Comparison of ENCODE assay signal across 7 mouse cellular contexts in genomic region chr11:52099031-52099761, GRCm38 (mm10). TPM values are rescaled to one million over a fixed set of nuclear protein-coding genes. Genes with fewer than 3 reads are reported as not detected.
A peak's percentile ranks its signal among the peaks of the same experiment; 100 is the strongest.
DNase-seq lines count a peak whose midpoint lies in the region; ATAC-seq lines count a peak whose summit lies in the region.

No protein-coding gene starts in this region.

- peak; percentile 75 for ATAC-seq in intestine, embryonic 16.5 days
- peak; percentile 85 for ATAC-seq in limb, embryonic 13.5 days (ENCODE audit: low FRiP score, low read depth)
- peak; percentile 85 for ATAC-seq in midbrain, embryonic 14.5 days (ENCODE audit: low FRiP score, low TSS enrichment)

- no peaks in the 10 kb centered on the region for H3K9me3 ChIP-seq in intestine, embryonic 16.5 days (ENCODE audit: control insufficient read depth, low read length)
- no peaks in the 10 kb centered on the region for H3K9me3 ChIP-seq in limb, embryonic 13.5 days
- no peaks in the 10 kb centered on the region for H3K9me3 ChIP-seq in midbrain, embryonic 14.5 days (ENCODE audit: control insufficient read depth, low read length)

- peaks cover 28% of the 10 kb centered on the region for H3K4me1 ChIP-seq in intestine, embryonic 16.5 days (ENCODE audit: control insufficient read depth, insufficient read depth, low read length)
- peaks cover 29% of the 10 kb centered on the region for H3K4me1 ChIP-seq in limb, embryonic 13.5 days
- peaks cover 34% of the 10 kb centered on the region for H3K4me1 ChIP-seq in midbrain, embryonic 14.5 days (ENCODE audit: control insufficient read depth, insufficient read depth, low read length)

- peak; percentile 79 to 93 for DNase-seq in adrenal gland, adult (ENCODE audit: inconsistent age in 2 of 2, low spot score in 1 of 2)
- DNase-seq in embryo, embryonic 11.5 days (ENCODE audit: low read depth, low spot score) = peak; percentile 77
- DNase-seq in gastrocnemius, postnatal 4 days (ENCODE audit: low spot score in 2 of 2) = peak; percentile 69 to 79
- peak; percentile 92 for DNase-seq in midbrain, embryonic 14.5 days
- peak; percentile 60 for DNase-seq in spleen, adult 12 weeks (ENCODE audit: low spot score)

- no peaks in the 10 kb centered on the region for H3K36me3 ChIP-seq in intestine, embryonic 16.5 days (ENCODE audit: control insufficient read depth, insufficient read depth, low read length)
- H3K36me3 ChIP-seq in limb, embryonic 13.5 days = no peaks in the 10 kb centered on the region
- H3K36me3 ChIP-seq in midbrain, embryonic 14.5 days (ENCODE audit: control insufficient read depth, insufficient read depth, low read length) = 0 out of 2 replicates have a peak, but pooled peaks cover 4% of the 10 kb centered on the region

- H3K4me2 ChIP-seq in intestine, embryonic 16.5 days (ENCODE audit: low read depth, low read length) = peak overlapping the region; percentile 81
- peak overlapping the region; percentile 88 for H3K4me2 ChIP-seq in limb, embryonic 13.5 days (replicated peaks)
- peak overlapping the region; percentile 95 for H3K4me2 ChIP-seq in midbrain, embryonic 14.5 days (ENCODE audit: low read length)

- under 1% methylated on average over 68 of the region's 72 CpGs for WGBS in intestine, embryonic 16.5 days
- 1% methylated on average over 72 of the region's 72 CpGs for WGBS in limb, embryonic 13.5 days
- WGBS in midbrain, embryonic 14.5 days = under 1% methylated on average over 72 of the region's 72 CpGs

- peak overlapping the region; percentile 99 for H3K27ac ChIP-seq in intestine, embryonic 16.5 days (ENCODE audit: low read length)
- H3K27ac ChIP-seq in limb, embryonic 13.5 days = peak overlapping the region; percentile 98
- peak overlapping the region; percentile 100 for H3K27ac ChIP-seq in midbrain, embryonic 14.5 days (replicated peaks; ENCODE audit: low read depth, low read length)

- H3K4me3 ChIP-seq in intestine, embryonic 16.5 days (ENCODE audit: low read length) = peak overlapping the region; percentile 99
- peak overlapping the region; percentile 73 for H3K4me3 ChIP-seq in limb, embryonic 13.5 days
- H3K4me3 ChIP-seq in midbrain, embryonic 14.5 days (replicated peaks; ENCODE audit: low read depth, low read length) = peak overlapping the region; percentile 98

- peak overlapping the region; percentile 100 for H3K9ac ChIP-seq in intestine, embryonic 16.5 days (ENCODE audit: low read depth, low read length)
- H3K9ac ChIP-seq in limb, embryonic 13.5 days = peak overlapping the region; percentile 99
- peak overlapping the region; percentile 99 for H3K9ac ChIP-seq in midbrain, embryonic 14.5 days (replicated peaks; ENCODE audit: low read length)

- H3K27me3 ChIP-seq in intestine, embryonic 16.5 days (replicated peaks; ENCODE audit: control insufficient read depth, insufficient read depth, low read length) = no peaks in the 10 kb centered on the region
- H3K27me3 ChIP-seq in limb, embryonic 13.5 days = no peaks in the 10 kb centered on the region
- H3K27me3 ChIP-seq in midbrain, embryonic 14.5 days (ENCODE audit: control insufficient read depth, insufficient read depth, low read length) = no peaks in the 10 kb centered on the region

RNA-seq across cellular contexts. Expression of gene Ppp2ca, which starts 0.7 kb away (rescaled TPM):
- 10 to 100 TPM; 57.7 to 64.9 TPM for total RNA-seq in gastrocnemius, postnatal 4 days (2021)
- 20.2 and 51.9 TPM in 2 replicates for polyA plus RNA-seq in intestine, embryonic 16.5 days (2015; fragmentation: Nextera tagmentation; extraction: Ambion mirVana)
- polyA plus RNA-seq in limb, embryonic 13.5 days (2015; fragmentation: Nextera tagmentation; extraction: Ambion mirVana) = 78.4 and 81.1 TPM in 2 replicates
- 140 and 162 TPM in 2 replicates for polyA plus RNA-seq in midbrain, embryonic 14.5 days (2014; fragmentation: Nextera tagmentation; extraction: Ambion mirVana)

RNA-seq across cellular contexts. Expression of gene Olfr1373, which starts 46.1 kb away (rescaled TPM):
- total RNA-seq in gastrocnemius, postnatal 4 days (2021) = not detected
- not detected in 2 replicates for polyA plus RNA-seq in intestine, embryonic 16.5 days (2015; fragmentation: Nextera tagmentation; extraction: Ambion mirVana)
- not detected in 2 replicates for polyA plus RNA-seq in limb, embryonic 13.5 days (2015; fragmentation: Nextera tagmentation; extraction: Ambion mirVana)
- not detected in 2 replicates for polyA plus RNA-seq in midbrain, embryonic 14.5 days (2014; fragmentation: Nextera tagmentation; extraction: Ambion mirVana)

Comparison
In these comparisons a context has a peak if more than half of its experiments do, and no peak if none do; other contexts are left out.
1. Peak in every context shown above with its lines: DNase-seq, ATAC-seq, H3K4me3 ChIP-seq and H3K27ac ChIP-seq.